Mouse (Mus musculus): ENCODE results near the gene Inpp4b. TPM values are rescaled to one million over a fixed set of nuclear protein-coding genes. Genes with fewer than 3 reads are reported as not detected.

The Inpp4b gene
- polyA plus RNA-seq, 1 experiment from 2014 or later: 4.6 TPM

- Histone ChIP-seq H3K9ac (ENCODE audit: low read depth, low read length) (no peak overlapping the region), H3K9me3 (ENCODE audit: control insufficient read depth) (no peaks in the 10 kb centered on the region), H3K27ac (ENCODE audit: low read depth, low read length) (no peak overlapping the region), H3K4me2 (replicated peaks; ENCODE audit: low read depth) (no peak overlapping the region), H3K36me3 (ENCODE audit: control insufficient read depth, insufficient read depth) (no peaks in the 10 kb centered on the region), H3K4me3 (ENCODE audit: low read depth, low read length) (no peak overlapping the region), H3K4me1 (replicated peaks; ENCODE audit: control insufficient read depth, insufficient read depth, low read length) (no peaks in the 10 kb centered on the region), H3K27me3 (replicated peaks; ENCODE audit: control insufficient read depth, insufficient read depth, low read length) (no peaks in the 10 kb centered on the region)
- WGBS: 76% methylated on average over 3 of the region's 3 CpGs
- no peak for ATAC-seq
- no peak for TF ChIP-seq CTCF (IDR thresholded peaks at IDR 0.05; ENCODE audit: low read depth)
Measured at GRCm38 (mm10) chr8:81814742-81815141, 472.4 kb downstream of the Inpp4b start.

- H3K27ac ChIP-seq (ENCODE audit: low read depth, low read length): no peak overlapping the region
- H3K9me3 ChIP-seq (ENCODE audit: control insufficient read depth): no peaks in the 10 kb centered on the region
- no peak overlapping the region for H3K9ac ChIP-seq (ENCODE audit: low read depth, low read length)
- H3K27me3 ChIP-seq (replicated peaks; ENCODE audit: control insufficient read depth, insufficient read depth, low read length): no peaks in the 10 kb centered on the region
- ATAC-seq: no peak
- no peak overlapping the region for H3K4me3 ChIP-seq (ENCODE audit: low read depth, low read length)
- H3K36me3 ChIP-seq (ENCODE audit: control insufficient read depth, insufficient read depth): no peaks in the 10 kb centered on the region
- H3K4me1 ChIP-seq (replicated peaks; ENCODE audit: control insufficient read depth, insufficient read depth, low read length): no peaks in the 10 kb centered on the region
- H3K4me2 ChIP-seq (replicated peaks; ENCODE audit: low read depth): no peak overlapping the region
- 52% methylated on average over 4 of the region's 4 CpGs for WGBS
- TF ChIP-seq CTCF (IDR thresholded peaks at IDR 0.05; ENCODE audit: low read depth): no peak
Measured at GRCm38 (mm10) chr8:81815551-81815950, 473.2 kb downstream of the Inpp4b start.

- Histone ChIP-seq H3K36me3 (ENCODE audit: control insufficient read depth, insufficient read depth) (no peaks in the 10 kb centered on the region), H3K27ac (ENCODE audit: low read depth, low read length) (no peak overlapping the region), H3K4me1 (replicated peaks; ENCODE audit: control insufficient read depth, insufficient read depth, low read length) (no peaks in the 10 kb centered on the region), H3K9ac (ENCODE audit: low read depth, low read length) (no peak overlapping the region), H3K27me3 (replicated peaks; ENCODE audit: control insufficient read depth, insufficient read depth, low read length) (no peaks in the 10 kb centered on the region), H3K4me3 (ENCODE audit: low read depth, low read length) (no peak overlapping the region), H3K9me3 (ENCODE audit: control insufficient read depth) (no peaks in the 10 kb centered on the region), H3K4me2 (replicated peaks; ENCODE audit: low read depth) (no peak overlapping the region)
- no peak for TF ChIP-seq CTCF (IDR thresholded peaks at IDR 0.05; ENCODE audit: low read depth)
- WGBS: 83% methylated on average over 1 of the region's 1 CpGs
- ATAC-seq: no peak
Measured at GRCm38 (mm10) chr8:81823121-81823520, 480.8 kb downstream of the Inpp4b start.

- no peak for TF ChIP-seq CTCF (IDR thresholded peaks at IDR 0.05; ENCODE audit: low read depth)
- WGBS: 36% methylated on average over 2 of the region's 2 CpGs
Measured at GRCm38 (mm10) chr8:81824975-81825374, 482.6 kb downstream of the Inpp4b start.

GRCm38 (mm10) chr8:81826406-81826805 is 484.1 kb downstream of the Inpp4b start:
- no peak for TF ChIP-seq CTCF (IDR thresholded peaks at IDR 0.05; ENCODE audit: low read depth)
- 51% methylated on average over 2 of the region's 2 CpGs for WGBS
- no peak overlapping the region for H3K4me3 ChIP-seq (ENCODE audit: low read depth, low read length)
- H3K4me2 ChIP-seq (replicated peaks; ENCODE audit: low read depth): no peak overlapping the region
- H3K9me3 ChIP-seq (ENCODE audit: control insufficient read depth): no peaks in the 10 kb centered on the region
- no peaks in the 10 kb centered on the region for H3K36me3 ChIP-seq (ENCODE audit: control insufficient read depth, insufficient read depth)
- no peak overlapping the region for H3K9ac ChIP-seq (ENCODE audit: low read depth, low read length)
- H3K27ac ChIP-seq (ENCODE audit: low read depth, low read length): no peak overlapping the region
- H3K4me1 ChIP-seq (replicated peaks; ENCODE audit: control insufficient read depth, insufficient read depth, low read length): no peaks in the 10 kb centered on the region
- ATAC-seq: no peak
- no peaks in the 10 kb centered on the region for H3K27me3 ChIP-seq (replicated peaks; ENCODE audit: control insufficient read depth, insufficient read depth, low read length)

More at GRCm38 (mm10) chr8:81824975-81825374, 482.6 kb downstream of the Inpp4b start:
- no peaks in the 10 kb centered on the region for H3K9me3 ChIP-seq (ENCODE audit: control insufficient read depth)
- H3K4me2 ChIP-seq (replicated peaks; ENCODE audit: low read depth): no peak overlapping the region
- no peaks in the 10 kb centered on the region for H3K36me3 ChIP-seq (ENCODE audit: control insufficient read depth, insufficient read depth)
- no peak overlapping the region for H3K9ac ChIP-seq (ENCODE audit: low read depth, low read length)
- H3K4me3 ChIP-seq (ENCODE audit: low read depth, low read length): no peak overlapping the region
- no peaks in the 10 kb centered on the region for H3K4me1 ChIP-seq (replicated peaks; ENCODE audit: control insufficient read depth, insufficient read depth, low read length)
- ATAC-seq: no peak
- no peaks in the 10 kb centered on the region for H3K27me3 ChIP-seq (replicated peaks; ENCODE audit: control insufficient read depth, insufficient read depth, low read length)
- H3K27ac ChIP-seq (ENCODE audit: low read depth, low read length): no peak overlapping the region

GRCm38 (mm10) chr8:81827306-81827913 is 485.1 kb downstream of the Inpp4b start:
- ATAC-seq: no peak
- TF ChIP-seq CTCF (IDR thresholded peaks at IDR 0.05; ENCODE audit: low read depth): no peak
- Histone ChIP-seq H3K9ac (ENCODE audit: low read depth, low read length) (no peak overlapping the region), H3K4me2 (replicated peaks; ENCODE audit: low read depth) (no peak overlapping the region), H3K27ac (ENCODE audit: low read depth, low read length) (no peak overlapping the region), H3K27me3 (replicated peaks; ENCODE audit: control insufficient read depth, insufficient read depth, low read length) (no peaks in the 10 kb centered on the region), H3K4me1 (replicated peaks; ENCODE audit: control insufficient read depth, insufficient read depth, low read length) (no peaks in the 10 kb centered on the region), H3K4me3 (ENCODE audit: low read depth, low read length) (no peak overlapping the region), H3K9me3 (ENCODE audit: control insufficient read depth) (no peaks in the 10 kb centered on the region), H3K36me3 (ENCODE audit: control insufficient read depth, insufficient read depth) (no peaks in the 10 kb centered on the region)
- WGBS: 60% methylated on average over 2 of the region's 2 CpGs

- no peaks in the 10 kb centered on the region for H3K36me3 ChIP-seq (ENCODE audit: control insufficient read depth, insufficient read depth)
- no peaks in the 10 kb centered on the region for H3K4me1 ChIP-seq (replicated peaks; ENCODE audit: control insufficient read depth, insufficient read depth, low read length)
- no peaks in the 10 kb centered on the region for H3K9me3 ChIP-seq (ENCODE audit: control insufficient read depth)
- TF ChIP-seq CTCF (IDR thresholded peaks at IDR 0.05; ENCODE audit: low read depth): no peak
- no peak for ATAC-seq
- H3K4me2 ChIP-seq (replicated peaks; ENCODE audit: low read depth): no peak overlapping the region
- H3K9ac ChIP-seq (ENCODE audit: low read depth, low read length): no peak overlapping the region
- H3K27ac ChIP-seq (ENCODE audit: low read depth, low read length): no peak overlapping the region
- H3K4me3 ChIP-seq (ENCODE audit: low read depth, low read length): no peak overlapping the region
- no peaks in the 10 kb centered on the region for H3K27me3 ChIP-seq (replicated peaks; ENCODE audit: control insufficient read depth, insufficient read depth, low read length)
Measured at GRCm38 (mm10) chr8:81831430-81831829, 489.1 kb downstream of the Inpp4b start.

All from intestine, postnatal 0 days (tissue).